Mouse (Mus musculus) embryonic facial prominence, embryonic 13.5 days (tissue): Measurements from ENCODE around the gene Vcam1. TPM values are rescaled to one million over a fixed set of nuclear protein-coding genes. Genes with fewer than 3 reads are reported as not detected.
A peak's percentile ranks its signal among the peaks of the same experiment; 100 is the strongest.

ENCODE experiments used
- ATAC-seq: fragments of 200-750 bp; cut with Nextera tagmentation; 2 replicates; pipeline ENCODE4 v1.8.0; 2017; ENCODE audit warnings: low read depth; ENCODE audit not compliant: insufficient number of reproducible peaks, insufficient read depth, low FRiP score, low TSS enrichment
- H3K27ac ChIP-seq: fragments of 300-500 bp; sonication (generic); 2 replicates; pipeline ENCODE4 v1.5.1; 2015; ENCODE audit warnings: moderate library complexity, mild to moderate bottlenecking, inconsistent platforms
- H3K27me3 ChIP-seq: fragments of 300-500 bp; sonication (generic); 2 replicates; pipeline ENCODE4 v1.6.1; 2015; ENCODE audit warnings: mild to moderate bottlenecking, inconsistent platforms
- H3K36me3 ChIP-seq: fragments of 300-500 bp; sonication (generic); 2 replicates; pipeline ENCODE4 v1.6.1; 2015; ENCODE audit warnings: mild to moderate bottlenecking, inconsistent platforms
- H3K4me1 ChIP-seq: fragments of 300-500 bp; sonication (generic); 2 replicates; pipeline ENCODE4 v1.6.1; 2015; ENCODE audit warnings: inconsistent platforms
- H3K4me2 ChIP-seq: fragments of 300-500 bp; sonication (generic); 2 replicates; pipeline ENCODE4 v1.6.1; 2015; ENCODE audit warnings: moderate library complexity, mild to moderate bottlenecking, inconsistent platforms
- H3K4me3 ChIP-seq: fragments of 300-500 bp; sonication (generic); 2 replicates; pipeline ENCODE4 v1.5.1; 2015; ENCODE audit warnings: mild to moderate bottlenecking, inconsistent platforms
- H3K9ac ChIP-seq: fragments of 300-500 bp; sonication (generic); 2 replicates; pipeline ENCODE4 v1.6.1; 2015; ENCODE audit warnings: mild to moderate bottlenecking, inconsistent platforms
- H3K9me3 ChIP-seq: fragments of 300-500 bp; sonication (generic); 2 replicates; pipeline ENCODE4 v1.6.1; 2016; ENCODE audit warnings: inconsistent platforms
- WGBS: fragments of 180-500 bp; shearing (Covaris S2); methylation state at CpG from one replicate; pipeline ENCODE4 v1.1.7; 2015; ENCODE audit warnings: mixed read lengths; 5-methylcytosine and 5-hydroxymethylcytosine counted together
- polyA plus RNA-seq: library from polyadenylated mRNA; unstranded; fragments of >200 nt; fragmentation: Nextera tagmentation; extraction: Ambion mirVana; gene quantifications from 2 replicates; pipeline ENCODE4 v1.2.1, GENCODE M21; 2015

Gene Vcam1
- polyA plus RNA-seq, 1 experiment from 2014 or later = 36.2 TPM

- Histone ChIP-seq H3K4me1 (peaks cover 17% of the 10 kb centered on the region), H3K27ac (peak overlapping the region; percentile 76), H3K4me2 (peak overlapping the region; percentile 64), H3K9ac (no peak overlapping the region), H3K9me3 (no peaks in the 10 kb centered on the region), H3K4me3 (peak overlapping the region; percentile 47), H3K27me3 (no peaks in the 10 kb centered on the region), H3K36me3 (0 out of 2 replicates have a peak, but pooled peaks cover 8% of the 10 kb centered on the region)
- 28% methylated on average over 4 of the region's 4 CpGs for WGBS
- ATAC-seq = no peak
Measured at GRCm38 (mm10) chr3:116126070-116126469, 3.4 kb downstream of the Vcam1 start.

GRCm38 (mm10) chr3:116123827-116124226, 5.7 kb downstream of the Vcam1 start:
- no peak overlapping the region for H3K4me3 ChIP-seq
- H3K4me1 ChIP-seq = peaks cover 15% of the 10 kb centered on the region
- H3K4me2 ChIP-seq = no peak overlapping the region
- ATAC-seq = no peak
- H3K36me3 ChIP-seq = 0 out of 2 replicates have a peak, but pooled peaks cover 13% of the 10 kb centered on the region
- no peaks in the 10 kb centered on the region for H3K27me3 ChIP-seq
- no peak overlapping the region for H3K27ac ChIP-seq
- 91% methylated on average over 3 of the region's 3 CpGs for WGBS
- H3K9ac ChIP-seq = no peak overlapping the region
- no peaks in the 10 kb centered on the region for H3K9me3 ChIP-seq

- Histone ChIP-seq H3K4me1 (peaks cover 12% of the 10 kb centered on the region), H3K9me3 (no peaks in the 10 kb centered on the region), H3K27me3 (no peaks in the 10 kb centered on the region), H3K9ac (no peak overlapping the region), H3K27ac (no peak overlapping the region), H3K4me2 (no peak overlapping the region), H3K36me3 (0 out of 2 replicates have a peak, but pooled peaks cover 13% of the 10 kb centered on the region), H3K4me3 (no peak overlapping the region)
- 83% methylated on average over 4 of the region's 4 CpGs for WGBS
- ATAC-seq = no peak
Measured at GRCm38 (mm10) chr3:116122696-116123095, 6.8 kb downstream of the Vcam1 start.

GRCm38 (mm10) chr3:116121026-116121425, 8.5 kb downstream of the Vcam1 start:
- no peaks in the 10 kb centered on the region for H3K9me3 ChIP-seq

GRCm38 (mm10) chr3:116120391-116120790, 9.1 kb downstream of the Vcam1 start:
- Histone ChIP-seq H3K4me3 (no peak overlapping the region), H3K27me3 (no peaks in the 10 kb centered on the region), H3K9ac (no peak overlapping the region), H3K4me2 (no peak overlapping the region), H3K36me3 (peaks cover 23% of the 10 kb centered on the region; the same call in 1 of the 2 replicates), H3K9me3 (no peaks in the 10 kb centered on the region), H3K27ac (no peak overlapping the region), H3K4me1 (no peaks in the 10 kb centered on the region)
- ATAC-seq = no peak
- WGBS = 83% methylated on average over 6 of the region's 6 CpGs

More at GRCm38 (mm10) chr3:116121026-116121425, 8.5 kb downstream of the Vcam1 start:
- H3K4me3 ChIP-seq = no peak overlapping the region
- WGBS = 80% methylated on average over 3 of the region's 3 CpGs
- no peak overlapping the region for H3K27ac ChIP-seq
- ATAC-seq = no peak
- peaks cover 3% of the 10 kb centered on the region for H3K4me1 ChIP-seq
- H3K9ac ChIP-seq = no peak overlapping the region
- H3K36me3 ChIP-seq = peaks cover 19% of the 10 kb centered on the region; the same call in 1 of the 2 replicates
- no peaks in the 10 kb centered on the region for H3K27me3 ChIP-seq
- no peak overlapping the region for H3K4me2 ChIP-seq

- H3K9ac ChIP-seq = no peak overlapping the region
- 69% methylated on average over 7 of the region's 7 CpGs for WGBS
- H3K4me1 ChIP-seq = peaks cover 9% of the 10 kb centered on the region
- H3K36me3 ChIP-seq = peaks cover 21% of the 10 kb centered on the region; the same call in 1 of the 2 replicates
- no peak overlapping the region for H3K4me3 ChIP-seq
- no peaks in the 10 kb centered on the region for H3K9me3 ChIP-seq
- peak; percentile 59; the same call in 1 of the 2 replicates for ATAC-seq
- H3K27me3 ChIP-seq = no peaks in the 10 kb centered on the region
- H3K27ac ChIP-seq = no peak overlapping the region
- H3K4me2 ChIP-seq = no peak overlapping the region
Measured at GRCm38 (mm10) chr3:116119162-116119561, 10.3 kb downstream of the Vcam1 start.

GRCm38 (mm10) chr3:116117046-116117445, 12.4 kb downstream of the Vcam1 start:
- 83% methylated on average over 4 of the region's 4 CpGs for WGBS
- H3K27ac ChIP-seq = no peak overlapping the region
- ATAC-seq = no peak
- no peaks in the 10 kb centered on the region for H3K9me3 ChIP-seq
- peaks cover 15% of the 10 kb centered on the region for H3K4me1 ChIP-seq
- no peaks in the 10 kb centered on the region for H3K27me3 ChIP-seq
- H3K36me3 ChIP-seq = peaks cover 18% of the 10 kb centered on the region; the same call in 1 of the 2 replicates
- H3K4me3 ChIP-seq = no peak overlapping the region
- no peak overlapping the region for H3K4me2 ChIP-seq
- no peak overlapping the region for H3K9ac ChIP-seq

- H3K4me3 ChIP-seq = no peak overlapping the region
- peaks cover 15% of the 10 kb centered on the region for H3K4me1 ChIP-seq
- H3K27me3 ChIP-seq = no peaks in the 10 kb centered on the region
- H3K36me3 ChIP-seq = peaks cover 18% of the 10 kb centered on the region; the same call in 1 of the 2 replicates
- H3K9me3 ChIP-seq = no peaks in the 10 kb centered on the region
- WGBS = 46% methylated on average over 12 of the region's 12 CpGs
- ATAC-seq = no peak
- peak overlapping the region; percentile 18; the same call in 1 of the 2 replicates for H3K27ac ChIP-seq
- H3K4me2 ChIP-seq = 0 out of 2 replicates have a peak overlapping the region, but pooled peaks have one; percentile 7
- H3K9ac ChIP-seq = no peak overlapping the region
Measured at GRCm38 (mm10) chr3:116114249-116115188, 15.0 kb downstream of the Vcam1 start.

- no peaks in the 10 kb centered on the region for H3K9me3 ChIP-seq
- peaks cover 15% of the 10 kb centered on the region for H3K4me1 ChIP-seq
- no peak overlapping the region for H3K4me2 ChIP-seq
- H3K36me3 ChIP-seq = peaks cover 19% of the 10 kb centered on the region; the same call in 1 of the 2 replicates
- no peaks in the 10 kb centered on the region for H3K27me3 ChIP-seq
- H3K27ac ChIP-seq = no peak overlapping the region; the same call in 1 of the 2 replicates
- ATAC-seq = no peak
- 17% methylated on average over 7 of the region's 7 CpGs for WGBS
- no peak overlapping the region for H3K4me3 ChIP-seq
- H3K9ac ChIP-seq = no peak overlapping the region
Measured at GRCm38 (mm10) chr3:116113443-116114241, 15.8 kb downstream of the Vcam1 start.

GRCm38 (mm10) chr3:116112816-116113405, 16.6 kb downstream of the Vcam1 start:
- Histone ChIP-seq H3K27ac (no peak overlapping the region), H3K9me3 (no peaks in the 10 kb centered on the region), H3K27me3 (no peaks in the 10 kb centered on the region), H3K4me3 (no peak overlapping the region), H3K4me2 (no peak overlapping the region), H3K36me3 (peaks cover 19% of the 10 kb centered on the region; the same call in 1 of the 2 replicates), H3K4me1 (peaks cover 15% of the 10 kb centered on the region), H3K9ac (no peak overlapping the region)
- ATAC-seq = no peak
- WGBS = 58% methylated on average over 5 of the region's 5 CpGs

GRCm38 (mm10) chr3:116105713-116106112, 23.8 kb downstream of the Vcam1 start:
- Histone ChIP-seq H3K4me2 (peak overlapping the region; percentile 52), H3K27ac (no peak overlapping the region), H3K4me1 (peaks cover 11% of the 10 kb centered on the region; the same call in 1 of the 2 replicates), H3K36me3 (peaks cover 8% of the 10 kb centered on the region; the same call in 1 of the 2 replicates), H3K4me3 (no peak overlapping the region), H3K9ac (no peak overlapping the region), H3K27me3 (no peaks in the 10 kb centered on the region), H3K9me3 (no peaks in the 10 kb centered on the region)
- WGBS = 50% methylated on average over 5 of the region's 5 CpGs
- no peak for ATAC-seq
